Mouse (Mus musculus) ES-E14 (cell line): Measurements from ENCODE around the gene Ush2a. TPM values are rescaled to one million over a fixed set of nuclear protein-coding genes. Genes with fewer than 3 reads are reported as not detected.

ENCODE experiments used
- DNase-seq: peaks from one replicate; pipeline ENCODE4 v3.0.0-alpha.2; 2013; ENCODE audit warnings: low read depth, low spot score
- H3K27ac ChIP-seq: 2 replicates; pipeline ENCODE4 v1.5.1; 2012; ENCODE audit warnings: low read depth, mild to moderate bottlenecking, low read length, moderate library complexity, mixed read lengths; ENCODE audit not compliant: poor library complexity, insufficient read depth, severe bottlenecking
- H3K36me3 ChIP-seq: 2 replicates; pipeline ENCODE4 v1.6.1; 2012; ENCODE audit warnings: mild to moderate bottlenecking, low read length, moderate library complexity, mixed read lengths; ENCODE audit not compliant: control insufficient read depth, poor library complexity, insufficient read depth, severe bottlenecking
- H3K4me1 ChIP-seq, 2 experiments: fragments of 150-350 bp in 1 of 2; sonication (generic) in 1 of 2; 2 replicates each; pipeline ENCODE4 v1.6.1; 2012; ENCODE audit warnings: low read length in 2 of 2, mild to moderate bottlenecking in 1 of 2, mixed read lengths in 1 of 2; ENCODE audit not compliant: control insufficient read depth in 2 of 2, insufficient read depth in 2 of 2, poor library complexity in 1 of 2
- H3K4me3 ChIP-seq, 2 experiments: fragments of 150-350 bp in 1 of 2; sonication (generic) in 1 of 2; 2 replicates each; pipeline ENCODE4 v1.5.1; 2012; ENCODE audit warnings: low read length in 2 of 2, low read depth in 1 of 2, mild to moderate bottlenecking in 1 of 2, mixed read lengths in 1 of 2; ENCODE audit not compliant: insufficient read depth in 1 of 2, poor library complexity in 1 of 2, severe bottlenecking in 1 of 2
- H3K9ac ChIP-seq: 2 replicates; pipeline ENCODE4 v1.6.1; 2012; ENCODE audit warnings: low read depth, mild to moderate bottlenecking, low read length, mixed read lengths; ENCODE audit not compliant: poor library complexity, insufficient read depth, severe bottlenecking
- H3K9me3 ChIP-seq: fragments of 150-350 bp; sonication (generic); 2 replicates; pipeline ENCODE4 v1.6.1; 2012; ENCODE audit warnings: low read depth, mild to moderate bottlenecking, low read length; ENCODE audit not compliant: control insufficient read depth, insufficient read depth
- CHD2 ChIP-seq: IDR thresholded peaks from 2 replicates; pipeline ENCODE4 v1.6.1; 2014; ENCODE audit warnings: mild to moderate bottlenecking, low read depth, low read length, inconsistent platforms
- HCFC1 ChIP-seq: IDR thresholded peaks from 2 replicates; pipeline ENCODE4 v1.6.1; 2012; ENCODE audit warnings: low read length, inconsistent platforms, borderline replicate concordance; ENCODE audit not compliant: insufficient read depth
- MAFK ChIP-seq: IDR thresholded peaks from 2 replicates; pipeline ENCODE4 v1.6.1; 2014; ENCODE audit warnings: mild to moderate bottlenecking, low read depth, low read length, inconsistent platforms; ENCODE audit not compliant: insufficient read depth
- ZC3H11A ChIP-seq: IDR thresholded peaks from 2 replicates; pipeline ENCODE4 v1.6.1; 2012; ENCODE audit warnings: low read depth, mild to moderate bottlenecking, inconsistent platforms, low read length, borderline replicate concordance
- ZNF384 ChIP-seq: IDR thresholded peaks from 2 replicates; pipeline ENCODE4 v1.6.1; 2012; ENCODE audit warnings: low read depth, low read length, inconsistent platforms
- in situ Hi-C, 2 experiments: fragments of 600-800 bp; cut with MboI; formaldehyde crosslinking; loops; one replicate each; pipeline ENCODE4 v1.15.1; 2025; ENCODE audit warnings: low sequenced_read_pairs in 2 of 2, inconsistent platforms in 1 of 2; ENCODE audit not compliant: unreplicated experiment in 2 of 2
- total RNA-seq: library from RNA; depleted of rRNA; stranded (reverse); fragments of 300-350 nt; gene quantifications from 2 replicates; pipeline ENCODE4 v1.2.3, GENCODE M21; 2012

Gene Ush2a
- total RNA-seq, 1 experiment = 0.22 TPM

DNA sequence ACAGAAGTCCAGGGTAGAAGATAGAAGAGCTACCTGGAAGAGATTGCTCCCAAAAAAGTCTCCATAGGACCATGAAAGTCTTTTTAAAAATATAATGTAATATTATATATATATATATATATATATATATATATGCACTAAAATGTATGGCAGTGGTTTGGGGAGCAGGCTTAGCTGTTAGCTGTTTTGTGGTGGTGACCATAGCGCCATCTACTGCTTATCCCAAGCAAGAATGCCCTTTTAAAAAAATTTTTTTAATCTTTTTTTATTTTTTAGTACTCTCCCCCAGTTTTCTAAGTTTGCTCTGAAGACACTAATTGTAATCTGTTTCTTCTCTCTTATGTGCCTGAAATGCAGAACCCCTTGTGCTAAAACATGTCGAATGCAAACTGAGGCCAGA, 543.2 kb downstream of the Ush2a start:
- no peaks in the 10 kb centered on the region for H3K4me1 ChIP-seq
- TF ChIP-seq CHD2 (no peak), ZNF384 (peak; percentile 23; the same call in 1 of the 2 replicates)
- H3K4me3 ChIP-seq = no peak overlapping the region
- H3K9me3 ChIP-seq = no peaks in the 10 kb centered on the region
- no peak for DNase-seq
- H3K27ac ChIP-seq = no peak overlapping the region
- in situ Hi-C loops = no loop called here
- no peak overlapping the region for H3K9ac ChIP-seq
- H3K36me3 ChIP-seq = no peaks in the 10 kb centered on the region

DNA sequence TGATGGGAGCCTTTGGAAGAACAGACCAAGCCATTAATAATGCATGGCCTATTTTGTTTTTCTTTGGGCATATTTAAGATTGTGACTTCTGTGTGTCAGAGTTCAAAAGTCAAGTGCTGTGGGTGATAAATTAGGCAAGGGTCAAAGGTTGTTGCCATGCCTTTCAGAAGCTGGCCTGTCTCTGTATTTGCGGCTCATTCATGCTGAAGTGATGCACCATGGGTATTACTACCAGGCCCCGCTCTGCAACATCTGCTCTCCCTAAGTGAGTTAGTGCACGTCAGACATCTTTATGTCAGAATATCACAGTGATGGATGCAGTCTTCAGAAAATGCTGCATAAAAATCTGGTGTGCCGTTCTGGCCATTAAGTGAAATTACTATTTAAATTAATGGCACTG, 544.0 kb downstream of the Ush2a start:
- Histone ChIP-seq H3K4me1 (no peaks in the 10 kb centered on the region), H3K9ac (no peak overlapping the region), H3K4me3 (no peak overlapping the region), H3K27ac (no peak overlapping the region), H3K36me3 (no peaks in the 10 kb centered on the region), H3K9me3 (no peaks in the 10 kb centered on the region)
- no peak for DNase-seq
- TF ChIP-seq ZC3H11A (no peak), ZNF384 (no peak)
- in situ Hi-C loops = no loop called here

DNA sequence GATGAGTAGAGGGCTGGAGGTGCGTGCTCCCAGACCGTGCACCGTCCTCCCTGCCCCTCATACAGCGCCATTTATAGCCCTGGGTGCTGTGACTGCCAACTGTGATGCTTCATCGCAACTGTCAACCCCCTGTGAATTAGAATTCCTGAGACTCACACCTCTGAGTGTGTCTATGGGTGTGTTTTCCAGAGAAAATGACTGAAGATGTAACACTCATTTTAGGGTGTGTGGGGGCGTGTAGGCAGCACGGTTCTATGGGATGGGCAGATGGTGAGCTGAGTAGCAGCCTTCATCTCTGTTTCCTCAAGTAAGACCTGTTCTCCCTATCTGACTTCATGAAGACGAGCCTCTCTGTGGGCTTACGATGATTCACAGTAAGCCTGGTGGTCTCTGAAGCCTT, 548.8 kb downstream of the Ush2a start:
- in situ Hi-C loops = no loop called here
- H3K27ac ChIP-seq = no peak overlapping the region
- DNase-seq = no peak
- no peaks in the 10 kb centered on the region for H3K4me1 ChIP-seq
- no peak overlapping the region for H3K4me3 ChIP-seq
- H3K9me3 ChIP-seq = no peaks in the 10 kb centered on the region
- TF ChIP-seq ZNF384 (no peak), CHD2 (no peak), MAFK (no peak), HCFC1 (no peak)
- no peak overlapping the region for H3K9ac ChIP-seq
- no peaks in the 10 kb centered on the region for H3K36me3 ChIP-seq

DNA sequence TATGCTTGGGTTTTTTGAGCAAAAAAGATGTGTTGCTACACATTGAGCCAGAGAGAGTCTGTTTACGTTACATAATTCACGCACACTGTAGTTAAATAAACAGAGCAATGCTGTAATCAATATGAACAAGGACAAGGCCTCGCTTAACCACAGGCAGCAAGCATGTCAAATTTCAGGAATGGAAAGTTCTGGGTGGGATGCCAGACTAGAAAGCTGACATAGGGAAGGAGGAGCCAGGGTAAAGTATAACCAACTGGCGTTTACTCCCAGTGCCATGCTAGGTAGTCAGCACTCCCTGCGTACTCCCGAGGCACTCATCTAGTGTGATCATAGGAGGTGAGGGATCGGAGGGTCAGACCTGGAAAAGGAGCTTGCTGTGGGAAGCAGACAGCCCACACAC, 553.2 kb downstream of the Ush2a start:
- no peaks in the 10 kb centered on the region for H3K9me3 ChIP-seq
- H3K4me1 ChIP-seq = no peaks in the 10 kb centered on the region
- DNase-seq = no peak
- no peak for TF ChIP-seq CHD2
- no peak for TF ChIP-seq HCFC1
- no peak for TF ChIP-seq MAFK
- no peak for TF ChIP-seq ZC3H11A
- TF ChIP-seq ZNF384 = no peak
- H3K27ac ChIP-seq = no peak overlapping the region
- no peak overlapping the region for H3K9ac ChIP-seq
- in situ Hi-C loops = no loop called here
- no peak overlapping the region for H3K4me3 ChIP-seq
- no peaks in the 10 kb centered on the region for H3K36me3 ChIP-seq

DNA sequence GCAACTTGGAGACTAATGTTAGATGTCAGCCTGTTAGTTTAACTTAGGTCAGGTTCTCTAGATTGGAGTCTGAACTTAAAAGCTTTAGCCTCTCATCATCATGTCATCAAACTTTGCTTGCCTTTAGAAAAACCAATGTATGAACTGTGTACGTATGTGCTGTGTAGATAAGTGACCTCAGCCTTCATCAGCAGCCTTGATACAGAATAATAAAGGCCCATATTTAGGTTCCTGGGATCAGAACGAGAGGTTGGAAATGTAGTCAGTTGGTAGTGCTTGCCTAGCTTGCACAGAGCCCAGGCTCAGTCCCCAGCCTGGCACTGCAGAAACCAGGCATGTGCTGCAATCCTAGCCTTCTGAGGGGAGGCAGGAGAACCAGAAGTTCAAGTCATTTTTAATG, 562.4 kb downstream of the Ush2a start:
- no peak for DNase-seq
- Histone ChIP-seq H3K27ac (no peak overlapping the region), H3K4me3 (no peak overlapping the region), H3K4me1 (no peaks in the 10 kb centered on the region), H3K36me3 (no peaks in the 10 kb centered on the region), H3K9me3 (no peaks in the 10 kb centered on the region), H3K9ac (no peak overlapping the region)
- in situ Hi-C loops = no loop called here
- TF ChIP-seq ZNF384 = no peak
- TF ChIP-seq MAFK = no peak
- TF ChIP-seq ZC3H11A = no peak
- no peak for TF ChIP-seq CHD2
- TF ChIP-seq HCFC1 = no peak
